Mouse (Mus musculus) cortical plate, adult 2 months (tissue): ENCODE results near the gene Ephb2.

Experiments
- CTCF ChIP-seq: fragments of 200-500 bp; IDR thresholded peaks from 2 replicates; pipeline ENCODE4 v1.5.1; 2011; ENCODE audit warnings: mild to moderate bottlenecking, control low read depth, low read length; ENCODE audit not compliant: insufficient read depth; ENCODE audit errors: extremely low read depth
- POLR2A ChIP-seq: fragments of 200-500 bp; IDR thresholded peaks from 2 replicates; pipeline ENCODE4 v1.6.1; 2011; ENCODE audit warnings: mild to moderate bottlenecking, low read length, control low read depth; ENCODE audit not compliant: insufficient read depth; ENCODE audit errors: extremely low read depth

GRCm38 (mm10) chr4:136649480-136650196, 186.2 kb downstream of the Ephb2 start:
- no peak for TF ChIP-seq CTCF
- TF ChIP-seq POLR2A = no peak
